Mouse (Mus musculus): ENCODE data around the gene Tmem156. TPM values are rescaled to one million over a fixed set of nuclear protein-coding genes. Genes with fewer than 3 reads are reported as not detected.

The Tmem156 gene
- total RNA-seq, 1 experiment from 2014 or later = 80.6 TPM

DNA sequence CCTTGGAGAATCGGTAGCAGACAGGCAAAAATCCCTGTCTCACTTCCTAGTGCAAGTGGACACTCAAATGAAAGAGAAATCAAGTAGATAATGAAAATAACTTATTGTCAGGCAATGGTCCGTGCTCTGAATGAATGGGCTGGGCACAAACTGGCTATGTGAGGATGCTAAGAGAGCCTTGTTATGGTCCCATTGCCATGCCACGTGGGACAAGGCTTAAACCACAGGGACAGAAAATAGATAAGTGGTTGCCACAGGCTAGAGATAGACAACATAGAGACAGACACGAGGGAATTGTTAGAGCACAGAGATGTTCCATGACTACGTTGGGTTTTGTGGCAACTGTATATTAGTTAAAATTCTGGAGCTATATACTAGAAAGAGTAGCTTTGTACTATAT is 9.3 kb upstream of the Tmem156 start:
- ATAC-seq (replicated peaks; ENCODE audit: insufficient number of reproducible peaks, low FRiP score, low TSS enrichment, poor library complexity, severe bottlenecking) = no peak

DNA sequence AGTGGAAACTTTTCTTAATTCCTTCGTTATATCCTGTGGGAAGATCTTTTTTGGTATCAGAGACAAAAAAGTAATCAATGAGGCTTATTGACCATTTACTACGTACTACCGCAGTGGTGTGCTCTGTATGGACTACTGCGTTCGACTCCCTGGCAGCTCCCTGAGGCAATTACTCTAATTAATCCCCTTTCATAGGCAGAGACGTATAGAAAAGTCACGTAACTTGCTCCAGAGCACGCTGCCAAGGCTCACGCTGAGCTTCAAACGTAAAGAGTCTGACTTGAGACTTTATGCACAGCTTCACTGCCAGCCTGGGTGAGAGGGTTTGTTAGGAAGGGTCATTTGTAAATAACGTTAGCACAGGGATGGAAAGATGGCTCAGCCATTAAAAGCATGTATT is 8.1 kb upstream of the Tmem156 start:
- ATAC-seq (replicated peaks; ENCODE audit: insufficient number of reproducible peaks, low FRiP score, low TSS enrichment, poor library complexity, severe bottlenecking) = no peak

GRCm38 (mm10) chr5:65097457-65097856 is 5.5 kb upstream of the Tmem156 start:
- ATAC-seq (replicated peaks; ENCODE audit: insufficient number of reproducible peaks, low FRiP score, low TSS enrichment, poor library complexity, severe bottlenecking) = no peak

DNA sequence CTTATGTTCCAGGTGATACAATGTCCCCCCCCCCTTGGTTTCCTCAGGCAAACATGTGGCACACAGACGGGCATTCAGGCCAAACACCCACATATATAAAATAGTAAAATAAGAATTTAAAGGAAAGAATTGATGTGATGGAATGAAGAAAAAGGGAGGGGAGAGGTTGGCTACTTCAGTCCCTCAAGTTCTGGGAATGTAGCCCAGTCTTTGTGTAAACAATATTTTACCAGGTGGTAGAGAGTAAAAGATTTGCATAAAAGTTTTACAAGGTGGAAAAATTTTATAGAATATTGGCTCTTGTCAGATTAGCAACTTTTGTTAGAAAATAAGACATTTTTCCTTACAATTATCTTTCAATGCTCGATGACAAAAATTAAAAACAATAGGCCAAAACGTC is 4.9 kb upstream of the Tmem156 start:
- no peak for ATAC-seq (replicated peaks; ENCODE audit: insufficient number of reproducible peaks, low FRiP score, low TSS enrichment, poor library complexity, severe bottlenecking)

GRCm38 (mm10) chr5:65096082-65096481 is 4.2 kb upstream of the Tmem156 start:
- ATAC-seq (replicated peaks; ENCODE audit: insufficient number of reproducible peaks, low FRiP score, low TSS enrichment, poor library complexity, severe bottlenecking) = no peak

- no peak for ATAC-seq (replicated peaks; ENCODE audit: insufficient number of reproducible peaks, low FRiP score, low TSS enrichment, poor library complexity, severe bottlenecking)
These were observed 3.1 kb upstream of the Tmem156 start for GRCm38 (mm10) chr5:65094902-65095545.

DNA sequence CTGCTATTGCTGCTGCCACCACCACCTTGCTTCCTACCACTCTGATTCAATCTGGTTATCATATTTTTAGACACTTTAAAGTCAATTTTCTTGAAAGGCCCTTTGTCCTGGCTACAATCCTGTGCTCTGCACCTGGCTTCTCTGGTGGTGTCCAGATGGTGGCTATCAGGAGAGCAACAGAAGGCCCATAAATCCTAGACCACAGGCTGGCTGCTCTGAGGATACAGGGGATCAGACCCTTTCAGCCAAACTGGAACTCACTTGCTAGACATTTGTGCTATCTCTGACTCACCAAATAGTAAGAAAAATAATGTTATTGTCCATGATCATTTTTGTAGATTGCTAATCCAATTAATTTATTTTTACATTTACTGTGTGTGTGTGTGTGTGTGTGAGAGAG is 1.8 kb upstream of the Tmem156 start:
- no peak for ATAC-seq (replicated peaks; ENCODE audit: insufficient number of reproducible peaks, low FRiP score, low TSS enrichment, poor library complexity, severe bottlenecking)

- ATAC-seq (replicated peaks; ENCODE audit: insufficient number of reproducible peaks, low FRiP score, low TSS enrichment, poor library complexity, severe bottlenecking) = peak; percentile 83
These were observed 611 bp downstream of the Tmem156 start for GRCm38 (mm10) chr5:65091184-65091858.

- no peak for ATAC-seq (replicated peaks; ENCODE audit: insufficient number of reproducible peaks, low FRiP score, low TSS enrichment, poor library complexity, severe bottlenecking)
These were observed 2.2 kb downstream of the Tmem156 start for GRCm38 (mm10) chr5:65089707-65090106.

DNA sequence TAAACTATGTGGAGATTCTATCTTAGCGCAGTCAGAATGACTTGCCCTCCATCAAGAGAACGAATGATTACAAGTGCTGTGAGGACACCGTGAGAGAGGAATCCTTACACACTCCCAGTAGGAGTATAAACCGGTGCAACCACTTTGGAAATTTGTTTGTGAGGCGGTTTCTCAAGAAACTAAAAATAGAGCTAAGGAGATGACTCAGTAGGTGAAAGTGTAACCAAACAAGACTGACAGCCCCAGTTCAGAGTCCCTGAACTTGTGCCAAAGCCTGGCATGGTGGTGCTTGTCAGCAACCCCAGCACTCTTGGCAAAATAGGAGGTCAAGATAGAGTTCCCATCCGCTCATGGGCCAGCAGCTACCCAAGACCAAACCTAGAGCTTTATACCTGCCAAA is 5.4 kb downstream of the Tmem156 start:
- peak; percentile 41; the same call in 1 of the 2 replicates for ATAC-seq (replicated peaks; ENCODE audit: insufficient number of reproducible peaks, low FRiP score, low TSS enrichment, poor library complexity, severe bottlenecking)

- ATAC-seq (replicated peaks; ENCODE audit: insufficient number of reproducible peaks, low FRiP score, low TSS enrichment, poor library complexity, severe bottlenecking) = no peak
These were observed 10.1 kb downstream of the Tmem156 start for GRCm38 (mm10) chr5:65081836-65082235.

- no peak for ATAC-seq (replicated peaks; ENCODE audit: insufficient number of reproducible peaks, low FRiP score, low TSS enrichment, poor library complexity, severe bottlenecking)
These were observed 12.1 kb downstream of the Tmem156 start for GRCm38 (mm10) chr5:65079881-65080280.

- no peak for ATAC-seq (replicated peaks; ENCODE audit: insufficient number of reproducible peaks, low FRiP score, low TSS enrichment, poor library complexity, severe bottlenecking)
These were observed 13.9 kb downstream of the Tmem156 start for GRCm38 (mm10) chr5:65078081-65078480.

- ATAC-seq (replicated peaks; ENCODE audit: insufficient number of reproducible peaks, low FRiP score, low TSS enrichment, poor library complexity, severe bottlenecking) = no peak
These were observed 15.2 kb downstream of the Tmem156 start for GRCm38 (mm10) chr5:65076748-65077147.

DNA sequence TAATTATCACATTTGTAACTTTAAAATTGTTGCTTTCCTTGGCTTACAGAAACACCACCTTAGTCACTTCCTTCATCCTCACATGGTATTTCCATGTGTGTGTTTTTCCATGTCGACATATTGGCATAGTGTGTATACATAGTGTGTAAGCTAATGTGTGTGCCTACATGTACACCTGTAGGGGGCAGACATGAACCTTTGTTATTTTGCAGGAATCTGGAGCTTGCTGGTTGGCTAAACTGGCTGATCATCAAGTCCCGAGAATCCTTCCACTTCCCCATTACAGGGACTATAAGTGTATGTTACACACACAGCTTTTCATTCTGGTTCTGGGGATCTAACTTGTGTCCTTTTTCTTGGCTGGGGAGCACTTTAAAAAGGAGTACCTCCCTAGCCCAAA is 15.8 kb downstream of the Tmem156 start:
- ATAC-seq (replicated peaks; ENCODE audit: insufficient number of reproducible peaks, low FRiP score, low TSS enrichment, poor library complexity, severe bottlenecking) = peak; percentile 64

- ATAC-seq (replicated peaks; ENCODE audit: insufficient number of reproducible peaks, low FRiP score, low TSS enrichment, poor library complexity, severe bottlenecking) = no peak
These were observed 17.2 kb downstream of the Tmem156 start for GRCm38 (mm10) chr5:65074693-65075092.

GRCm38 (mm10) chr5:65073247-65073646 is 18.7 kb downstream of the Tmem156 start:
- no peak for ATAC-seq (replicated peaks; ENCODE audit: insufficient number of reproducible peaks, low FRiP score, low TSS enrichment, poor library complexity, severe bottlenecking)

DNA sequence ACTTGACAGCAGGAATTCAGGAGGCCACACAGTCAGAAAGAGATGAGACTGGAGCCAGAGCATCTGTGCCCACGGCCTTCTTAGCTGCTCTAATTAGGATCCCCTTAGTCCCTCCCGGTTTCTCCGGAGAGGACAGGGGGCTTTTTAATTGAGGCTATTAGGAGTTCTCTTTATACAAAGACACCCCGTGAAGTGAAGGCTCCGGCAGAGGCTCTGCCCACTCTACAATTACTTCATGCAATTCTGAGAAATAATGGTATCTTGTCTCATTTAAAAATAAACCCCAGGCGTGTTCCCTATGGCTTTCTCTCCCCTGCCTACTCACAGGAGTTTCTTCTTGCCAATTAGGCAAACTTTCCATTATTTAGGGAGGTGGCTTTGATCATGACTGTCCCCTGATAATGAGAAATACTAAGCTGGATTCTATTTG is 20.2 kb downstream of the Tmem156 start:
- no peak for ATAC-seq (replicated peaks; ENCODE audit: insufficient number of reproducible peaks, low FRiP score, low TSS enrichment, poor library complexity, severe bottlenecking)

DNA sequence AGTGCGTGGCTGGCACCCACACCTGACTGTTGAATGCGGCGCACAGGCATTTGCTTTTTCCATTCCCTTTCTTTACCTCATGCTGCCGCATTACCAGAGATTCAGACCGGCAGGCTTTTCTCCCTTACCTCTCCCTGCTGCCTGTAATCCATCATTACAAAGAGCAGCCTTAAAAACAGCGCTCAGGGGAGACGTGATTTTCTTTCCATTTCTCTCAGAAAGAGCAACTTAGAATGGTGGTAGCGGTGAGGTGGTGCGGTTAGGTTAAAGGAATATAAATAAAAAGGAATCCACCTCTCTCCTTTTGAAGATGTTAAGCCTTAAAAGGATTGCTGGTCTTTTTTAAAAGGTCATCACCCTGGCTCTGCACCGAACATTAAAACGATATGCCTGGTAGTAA is 22.1 kb downstream of the Tmem156 start:
- ATAC-seq (replicated peaks; ENCODE audit: insufficient number of reproducible peaks, low FRiP score, low TSS enrichment, poor library complexity, severe bottlenecking) = no peak

DNA sequence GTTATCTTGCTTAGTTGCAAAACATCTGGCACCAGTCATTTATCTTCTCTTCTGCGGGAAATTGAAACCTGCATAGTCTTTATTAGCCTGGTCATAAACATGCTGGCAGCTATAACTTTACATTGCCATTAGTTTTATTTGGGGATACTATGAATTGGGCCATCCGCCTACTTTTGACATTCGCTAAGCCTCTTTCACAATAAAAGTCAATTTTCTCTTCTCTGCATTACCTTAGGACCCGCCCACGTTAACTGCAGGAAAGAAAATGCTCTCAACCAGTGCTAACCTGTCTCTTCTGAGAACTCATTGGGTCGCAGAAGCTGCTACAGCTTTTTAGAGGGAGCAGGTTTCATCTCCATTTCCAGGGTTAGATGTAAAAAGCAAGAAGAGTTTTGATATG is 23.8 kb downstream of the Tmem156 start:
- ATAC-seq (replicated peaks; ENCODE audit: insufficient number of reproducible peaks, low FRiP score, low TSS enrichment, poor library complexity, severe bottlenecking) = no peak

Measured in monocyte, adult 5-6 weeks (primary cell).